Mouse (Mus musculus): ENCODE results near the gene Man1c1. TPM values are rescaled to one million over a fixed set of nuclear protein-coding genes. Genes with fewer than 3 reads are reported as not detected.

Gene Man1c1
- total and polyA plus RNA-seq, 3 experiments = 0.04 to 0.44 (median 0.20) TPM

GRCm38 (mm10) chr4:134693202-134693940 is 10.7 kb downstream of the Man1c1 start:
- peaks cover 4% of the 10 kb centered on the region for H3K9me3 ChIP-seq (replicated peaks; ENCODE audit: low read length)
- no peaks in the 10 kb centered on the region; a peak in 1 of 4 replicates for H3K4me1 ChIP-seq (ENCODE audit: control insufficient read depth in 1 of 2, insufficient read depth in 2 of 2)
- no peak overlapping the region for H3K9ac ChIP-seq (ENCODE audit: insufficient read depth, low read depth)
- TF ChIP-seq CTCF (conservative IDR thresholded peaks at IDR 0.05 in 1 of 2, IDR thresholded peaks at IDR 0.05 in 1 of 2; ENCODE audit: low read depth in 2 of 2, low read length in 2 of 2) (no peak), UBTF (IDR thresholded peaks at IDR 0.05; ENCODE audit: low read depth, low read length) (no peak), MAZ (IDR thresholded peaks at IDR 0.05; ENCODE audit: low read depth, low read length) (no peak), NELFE (IDR thresholded peaks at IDR 0.05; ENCODE audit: low read depth, low read length) (no peak), CHD2 (IDR thresholded peaks at IDR 0.05; ENCODE audit: low read length) (no peak), ELF1 (IDR thresholded peaks at IDR 0.05; ENCODE audit: low read depth, low read length) (no peak), TBP (conservative IDR thresholded peaks at IDR 0.05; ENCODE audit: low read depth, low read length) (no peak), PAX5 (IDR thresholded peaks at IDR 0.05; ENCODE audit: low read length) (no peak), KAT2A (IDR thresholded peaks at IDR 0.05; ENCODE audit: insufficient replicate concordance, low read length) (no peak), POLR2AphosphoS2 (IDR thresholded peaks at IDR 0.05; ENCODE audit: low read depth, low read length) (no peak), NRF1 (IDR thresholded peaks at IDR 0.05; ENCODE audit: low read depth, low read length) (no peak), POLR2A (IDR thresholded peaks at IDR 0.05; ENCODE audit: low read depth, low read length) (no peak), ZNF384 (IDR thresholded peaks at IDR 0.05; ENCODE audit: low read depth, low read length) (no peak), ZC3H11A (IDR thresholded peaks at IDR 0.05; ENCODE audit: low read depth, low read length) (no peak), JUND (conservative IDR thresholded peaks at IDR 0.05; ENCODE audit: low read depth, low read length) (no peak)
- H3K27me3 ChIP-seq (replicated peaks) = peaks cover 2% of the 10 kb centered on the region
- H3K79me2 ChIP-seq (replicated peaks; ENCODE audit: control insufficient read depth, extremely low read depth, insufficient read depth, poor library complexity, severe bottlenecking) = no peaks in the 10 kb centered on the region
- in situ Hi-C loops (cut with MboI; ENCODE audit: low pct_ligation_motif_present, low pct_unique_long_range_greater_than_20kb, low sequenced_read_pairs) = no loop called here
- dilution Hi-C loops (cut with MboI; ENCODE audit: extremely low pct_ligation_motif_present, extremely low pct_unique_long_range_greater_than_20kb, low sequenced_read_pairs) = no loop called here
- no peak for DNase-seq (ENCODE audit: extremely low read depth)
- H3K36me3 ChIP-seq (replicated peaks in 1 of 2; ENCODE audit: control insufficient read depth in 1 of 2, insufficient read depth in 1 of 2, low read length in 1 of 2) = no peaks in the 10 kb centered on the region
- no peak overlapping the region for H3K4me3 ChIP-seq (replicated peaks in 1 of 3; ENCODE audit: low read depth in 2 of 3, low read length in 2 of 3, poor library complexity in 1 of 3)
- no peak overlapping the region for H3K27ac ChIP-seq (ENCODE audit: insufficient read depth, low read depth)
- H3K4me2 ChIP-seq (ENCODE audit: insufficient read depth, low read depth, poor library complexity, severe bottlenecking) = no peak overlapping the region

- Histone ChIP-seq H3K9ac (ENCODE audit: insufficient read depth, low read depth) (no peak overlapping the region), H3K27ac (ENCODE audit: insufficient read depth, low read depth) (no peak overlapping the region), H3K4me2 (ENCODE audit: insufficient read depth, low read depth, poor library complexity, severe bottlenecking) (no peak overlapping the region), H3K36me3 (replicated peaks in 1 of 2; ENCODE audit: control insufficient read depth in 1 of 2, insufficient read depth in 1 of 2, low read length in 1 of 2) (no peaks in the 10 kb centered on the region), H3K27me3 (replicated peaks) (peaks cover 2% of the 10 kb centered on the region), H3K4me1 (ENCODE audit: control insufficient read depth in 1 of 2, insufficient read depth in 2 of 2) (peaks cover 0 to 10% of the 10 kb centered on the region in 2 experiments; a peak in 2 of 4 replicates), H3K9me3 (replicated peaks; ENCODE audit: low read length) (peaks cover 4% of the 10 kb centered on the region), H3K79me2 (replicated peaks; ENCODE audit: control insufficient read depth, extremely low read depth, insufficient read depth, poor library complexity, severe bottlenecking) (no peaks in the 10 kb centered on the region), H3K4me3 (replicated peaks in 1 of 3; ENCODE audit: low read depth in 2 of 3, low read length in 2 of 3, poor library complexity in 1 of 3) (no peak overlapping the region)
- dilution Hi-C loops (cut with MboI; ENCODE audit: extremely low pct_ligation_motif_present, extremely low pct_unique_long_range_greater_than_20kb, low sequenced_read_pairs) (no loop called here), in situ Hi-C loops (cut with MboI; ENCODE audit: low pct_ligation_motif_present, low pct_unique_long_range_greater_than_20kb, low sequenced_read_pairs) (no loop called here)
- TF ChIP-seq USF2 (conservative IDR thresholded peaks at IDR 0.05; ENCODE audit: low read depth, low read length) = no peak
- TF ChIP-seq SIN3A (IDR thresholded peaks at IDR 0.05; ENCODE audit: low read length) = no peak
- no peak for TF ChIP-seq TCF12 (IDR thresholded peaks at IDR 0.05; ENCODE audit: low read depth, low read length)
- TF ChIP-seq MAZ (IDR thresholded peaks at IDR 0.05; ENCODE audit: low read depth, low read length) = no peak
- TF ChIP-seq TBP (conservative IDR thresholded peaks at IDR 0.05; ENCODE audit: low read depth, low read length) = no peak
- no peak for TF ChIP-seq CTCF (conservative IDR thresholded peaks at IDR 0.05 in 1 of 2, IDR thresholded peaks at IDR 0.05 in 1 of 2; ENCODE audit: low read depth in 2 of 2, low read length in 2 of 2)
- no peak for TF ChIP-seq CHD1 (IDR thresholded peaks at IDR 0.05; ENCODE audit: low read depth, low read length)
- TF ChIP-seq MYC (IDR thresholded peaks at IDR 0.05; ENCODE audit: low read depth, low read length) = no peak
- TF ChIP-seq MAX (IDR thresholded peaks at IDR 0.05; ENCODE audit: low read length) = no peak
- no peak for TF ChIP-seq ZC3H11A (IDR thresholded peaks at IDR 0.05; ENCODE audit: low read depth, low read length)
- no peak for TF ChIP-seq POLR2A (IDR thresholded peaks at IDR 0.05; ENCODE audit: low read depth, low read length)
- TF ChIP-seq CHD2 (IDR thresholded peaks at IDR 0.05; ENCODE audit: low read length) = no peak
- DNase-seq (ENCODE audit: extremely low read depth) = no peak
Observed at GRCm38 (mm10) chr4:134692388-134692787, 11.7 kb downstream of the Man1c1 start.
